Mouse (Mus musculus) CH12.LX (cell line): ENCODE results near the gene Olfr157. TPM values are rescaled to one million over a fixed set of nuclear protein-coding genes. Genes with fewer than 3 reads are reported as not detected.

Source experiments
- DNase-seq: peaks from one replicate; pipeline ENCODE4 v3.0.0-alpha.2; 2013; ENCODE audit errors: extremely low read depth
- H3K27ac ChIP-seq: 2 replicates; pipeline ENCODE4 v1.5.1; 2012; ENCODE audit warnings: low read depth, mild to moderate bottlenecking, control low read depth, moderate library complexity; ENCODE audit not compliant: insufficient read depth
- H3K27me3 ChIP-seq: replicated peaks from 2 replicates; pipeline ENCODE3; 2012; ENCODE audit warnings: inconsistent platforms
- H3K36me3 ChIP-seq, 2 experiments: replicated peaks in 1 of 2; 2 replicates each; pipeline versions ENCODE3 to v1.6.1; 2012; ENCODE audit warnings: inconsistent platforms in 1 of 2, low read length in 1 of 2, mild to moderate bottlenecking in 1 of 2, mixed read lengths in 1 of 2, moderate library complexity in 1 of 2; ENCODE audit not compliant: control insufficient read depth in 1 of 2, insufficient read depth in 1 of 2
- H3K4me1 ChIP-seq, 2 experiments: 2 replicates each; pipeline ENCODE4 v1.6.1; 2012; ENCODE audit warnings: inconsistent platforms in 1 of 2, moderate library complexity in 1 of 2; ENCODE audit not compliant: insufficient read depth in 2 of 2, control insufficient read depth in 1 of 2
- H3K4me2 ChIP-seq: 2 replicates; pipeline ENCODE4 v1.6.1; 2012; ENCODE audit warnings: low read depth, mild to moderate bottlenecking, control low read depth; ENCODE audit not compliant: poor library complexity, insufficient read depth, severe bottlenecking
- H3K4me3 ChIP-seq, 3 experiments: fragments of 150-350 bp in 1 of 3; sonication (generic) in 1 of 3; replicated peaks in 1 of 3; 2 replicates each; pipeline versions ENCODE3 to v1.5.1; 2011 to 2012; ENCODE audit warnings: low read depth in 2 of 3, low read length in 2 of 3, mild to moderate bottlenecking in 2 of 3, moderate library complexity in 2 of 3, control low read depth in 1 of 3, improper control_type of control experiment in 1 of 3, inconsistent platforms in 1 of 3, mixed read lengths in 1 of 3; ENCODE audit not compliant: poor library complexity in 1 of 3
- H3K79me2 ChIP-seq: replicated peaks from 2 replicates; pipeline ENCODE4 v1.6.1; 2012; ENCODE audit warnings: mild to moderate bottlenecking, moderate library complexity; ENCODE audit not compliant: control insufficient read depth, poor library complexity, insufficient read depth, severe bottlenecking; ENCODE audit errors: extremely low read depth
- H3K9ac ChIP-seq: 2 replicates; pipeline ENCODE4 v1.6.1; 2012; ENCODE audit warnings: low read depth, mild to moderate bottlenecking, control low read depth, moderate library complexity; ENCODE audit not compliant: insufficient read depth
- H3K9me3 ChIP-seq: replicated peaks from 2 replicates; pipeline ENCODE3; 2012; ENCODE audit warnings: low read length, inconsistent platforms, mixed read lengths
- BHLHE40 ChIP-seq: IDR thresholded peaks from 2 replicates; pipeline ENCODE4 v1.6.1; 2011; ENCODE audit warnings: mild to moderate bottlenecking, low read depth, low read length, improper control_type of control experiment
- CHD1 ChIP-seq: IDR thresholded peaks from 2 replicates; pipeline ENCODE4 v1.6.1; 2012; ENCODE audit warnings: low read depth, low read length, improper control_type of control experiment, inconsistent platforms
- CTCF ChIP-seq, 2 experiments: IDR thresholded peaks in 1 of 2; conservative IDR thresholded peaks in 1 of 2; 2 replicates each; pipeline ENCODE4 v1.5.1; 2011 to 2012; ENCODE audit warnings: low read depth in 2 of 2, low read length in 2 of 2, improper control_type of control experiment in 1 of 2, inconsistent platforms in 1 of 2, mild to moderate bottlenecking in 1 of 2, moderate library complexity in 1 of 2
- ELF1 ChIP-seq: IDR thresholded peaks from 2 replicates; pipeline ENCODE4 v1.6.1; 2014; ENCODE audit warnings: low read depth, mild to moderate bottlenecking, inconsistent platforms, low read length, improper control_type of control experiment
- GABPA ChIP-seq: IDR thresholded peaks from 2 replicates; pipeline ENCODE4 v1.6.1; 2012; ENCODE audit warnings: low read depth, low read length, improper control_type of control experiment, inconsistent platforms; ENCODE audit not compliant: insufficient replicate concordance
- MEF2A ChIP-seq: IDR thresholded peaks from 2 replicates; pipeline ENCODE4 v1.6.1; 2014; ENCODE audit warnings: low read depth, mild to moderate bottlenecking, inconsistent platforms, low read length, improper control_type of control experiment, borderline replicate concordance
- NRF1 ChIP-seq: IDR thresholded peaks from 2 replicates; pipeline ENCODE4 v1.6.1; 2014; ENCODE audit warnings: low read depth, mild to moderate bottlenecking, inconsistent platforms, low read length, improper control_type of control experiment, moderate library complexity
- POLR2AphosphoS2 ChIP-seq: IDR thresholded peaks from 2 replicates; pipeline ENCODE4 v1.6.1; 2011; ENCODE audit warnings: low read depth, low read length, improper control_type of control experiment
- RAD21 ChIP-seq: IDR thresholded peaks from 2 replicates; pipeline ENCODE4 v1.6.1; 2011; ENCODE audit warnings: low read depth, mild to moderate bottlenecking, low read length, improper control_type of control experiment, moderate library complexity
- RCOR1 ChIP-seq: conservative IDR thresholded peaks from 2 replicates; pipeline ENCODE4 v1.6.1; 2012; ENCODE audit warnings: low read depth, mild to moderate bottlenecking, inconsistent platforms, low read length, improper control_type of control experiment
- SMC3 ChIP-seq: IDR thresholded peaks from 2 replicates; pipeline ENCODE4 v1.6.1; 2011; ENCODE audit warnings: low read depth, low read length, improper control_type of control experiment
- UBTF ChIP-seq: IDR thresholded peaks from 2 replicates; pipeline ENCODE4 v1.6.1; 2012; ENCODE audit warnings: low read depth, mild to moderate bottlenecking, inconsistent platforms, low read length, improper control_type of control experiment, moderate library complexity
- USF1 ChIP-seq: IDR thresholded peaks from 2 replicates; pipeline ENCODE4 v1.6.1; 2014; ENCODE audit warnings: low read depth, mild to moderate bottlenecking, inconsistent platforms, low read length, improper control_type of control experiment
- USF2 ChIP-seq: conservative IDR thresholded peaks from 2 replicates; pipeline ENCODE4 v1.6.1; 2011; ENCODE audit warnings: low read depth, low read length, improper control_type of control experiment
- ZNF384 ChIP-seq: IDR thresholded peaks from 2 replicates; pipeline ENCODE4 v1.6.1; 2012; ENCODE audit warnings: low read depth, low read length, improper control_type of control experiment, inconsistent platforms
- dilution Hi-C: fragments of 300-500 bp; cut with MboI; formaldehyde crosslinking; loops from 2 replicates; pipeline ENCODE4 v1.14.3; 2020; ENCODE audit warnings: low sequenced_read_pairs; ENCODE audit not compliant: extremely low pct_unique_long_range_greater_than_20kb, extremely low pct_ligation_motif_present
- in situ Hi-C: fragments of 300-500 bp; cut with MboI; formaldehyde crosslinking; loops from 3 replicates; pipeline ENCODE4 v1.14.3; 2019; ENCODE audit warnings: low sequenced_read_pairs, low pct_ligation_motif_present, low pct_unique_long_range_greater_than_20kb, mixed read lengths
- polyA plus RNA-seq: library from polyadenylated mRNA; unstranded; fragments of >175 nt; gene quantifications from 2 replicates; pipeline ENCODE4 v1.2.1, GENCODE M21; 2012; ENCODE audit warnings: low read depth; ENCODE audit not compliant: insufficient read length
- total RNA-seq, 2 experiments: library from RNA; depleted of rRNA; stranded (reverse); fragments of 300-350 nt in 1 of 2; fragments of >200 nt in 1 of 2; gene quantifications; 2 replicates each; pipeline ENCODE4 v1.2.3; 2012 to 2014

Olfr157 gene
- total and polyA plus RNA-seq, 3 experiments, result 0.03 TPM; not detected in 2

- TF ChIP-seq SMC3 (no peak), USF1 (no peak), USF2 (no peak), ZNF384 (no peak)
- peaks cover 2 to 7% of the 10 kb centered on the region in 2 experiments for H3K4me1 ChIP-seq
- dilution Hi-C loops, result no loop called here
- H3K36me3 ChIP-seq, result no peaks in the 10 kb centered on the region
- H3K9me3 ChIP-seq, result peaks cover 11% of the 10 kb centered on the region
- no peak for DNase-seq
- no peaks in the 10 kb centered on the region; the same call in 1 of the 2 replicates for H3K79me2 ChIP-seq
- peak overlapping the region; percentile 93; the same call in 1 of the 2 replicates for H3K4me2 ChIP-seq
- H3K4me3 ChIP-seq, result no peak overlapping the region
- H3K27ac ChIP-seq, result no peak overlapping the region
- no peak overlapping the region for H3K9ac ChIP-seq
- H3K27me3 ChIP-seq, result peaks cover 39% of the 10 kb centered on the region
- in situ Hi-C loops, result no loop called here
Measured at GRCm38 (mm10) chr4:43874501-43874900, 34.5 kb upstream of the Olfr157 start.

DNA sequence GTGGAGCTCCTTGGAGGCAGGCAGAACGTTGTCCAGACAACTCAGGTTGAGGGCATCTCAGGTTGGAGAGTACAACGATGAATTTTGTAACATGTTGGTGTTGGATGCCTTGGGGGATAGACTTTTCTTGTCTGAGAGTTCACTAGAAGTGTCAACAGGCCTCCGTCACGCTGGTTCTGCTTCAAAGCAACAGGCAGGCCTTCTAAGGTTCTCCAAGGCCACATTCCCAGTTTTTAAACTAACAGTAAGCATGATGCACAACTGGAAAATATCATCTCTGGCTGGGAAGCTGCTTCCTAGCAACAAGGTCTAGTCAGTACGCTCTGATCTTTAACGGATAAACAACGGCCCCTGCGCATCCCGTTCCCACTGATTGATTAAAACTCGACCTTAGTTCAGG lies 29.8 kb upstream of the Olfr157 start:
- Histone ChIP-seq H3K4me2 (no peak overlapping the region), H3K9ac (no peak overlapping the region), H3K27me3 (peaks cover 49% of the 10 kb centered on the region), H3K4me3 (no peak overlapping the region), H3K36me3 (no peaks in the 10 kb centered on the region), H3K27ac (no peak overlapping the region), H3K79me2 (no peaks in the 10 kb centered on the region), H3K4me1 (peaks cover 0 to under 1% of the 10 kb centered on the region in 2 experiments; a peak in 2 of 4 replicates), H3K9me3 (peaks cover 18% of the 10 kb centered on the region)
- no peak for DNase-seq
- in situ Hi-C loops, result no loop called here
- dilution Hi-C loops, result no loop called here
- TF ChIP-seq RAD21 (no peak), ELF1 (no peak), USF1 (no peak), BHLHE40 (no peak), RCOR1 (no peak), GABPA (no peak), NRF1 (no peak), CTCF (conservative IDR thresholded peaks at IDR 0.05 in 1 of 2, IDR thresholded peaks at IDR 0.05 in 1 of 2; ENCODE audit: low read depth in 2 of 2, low read length in 2 of 2) (no peak), CHD1 (no peak), MEF2A (no peak), POLR2AphosphoS2 (no peak), UBTF (no peak)
